Mouse (Mus musculus) urinary bladder, postnatal 10 days (tissue): Measurements from ENCODE around the gene Sstr4.

Experiments
- DNase-seq: peaks from one replicate; pipeline ENCODE4 v3.0.0; 2022; ENCODE audit warnings: low spot score

Sstr4 gene

DNA sequence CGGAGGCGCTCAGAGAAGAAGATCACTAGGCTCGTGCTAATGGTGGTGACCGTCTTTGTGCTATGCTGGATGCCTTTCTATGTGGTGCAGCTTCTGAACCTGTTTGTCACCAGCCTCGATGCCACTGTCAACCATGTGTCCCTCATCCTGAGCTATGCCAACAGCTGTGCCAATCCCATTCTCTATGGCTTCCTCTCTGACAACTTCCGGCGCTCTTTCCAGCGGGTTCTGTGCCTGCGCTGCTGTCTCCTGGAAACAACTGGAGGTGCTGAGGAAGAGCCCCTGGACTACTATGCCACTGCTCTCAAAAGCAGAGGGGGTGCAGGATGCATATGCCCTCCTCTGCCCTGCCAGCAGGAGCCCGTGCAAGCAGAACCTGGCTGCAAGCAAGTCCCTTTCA, 1.1 kb downstream of the Sstr4 start:
- no peak for DNase-seq

DNA sequence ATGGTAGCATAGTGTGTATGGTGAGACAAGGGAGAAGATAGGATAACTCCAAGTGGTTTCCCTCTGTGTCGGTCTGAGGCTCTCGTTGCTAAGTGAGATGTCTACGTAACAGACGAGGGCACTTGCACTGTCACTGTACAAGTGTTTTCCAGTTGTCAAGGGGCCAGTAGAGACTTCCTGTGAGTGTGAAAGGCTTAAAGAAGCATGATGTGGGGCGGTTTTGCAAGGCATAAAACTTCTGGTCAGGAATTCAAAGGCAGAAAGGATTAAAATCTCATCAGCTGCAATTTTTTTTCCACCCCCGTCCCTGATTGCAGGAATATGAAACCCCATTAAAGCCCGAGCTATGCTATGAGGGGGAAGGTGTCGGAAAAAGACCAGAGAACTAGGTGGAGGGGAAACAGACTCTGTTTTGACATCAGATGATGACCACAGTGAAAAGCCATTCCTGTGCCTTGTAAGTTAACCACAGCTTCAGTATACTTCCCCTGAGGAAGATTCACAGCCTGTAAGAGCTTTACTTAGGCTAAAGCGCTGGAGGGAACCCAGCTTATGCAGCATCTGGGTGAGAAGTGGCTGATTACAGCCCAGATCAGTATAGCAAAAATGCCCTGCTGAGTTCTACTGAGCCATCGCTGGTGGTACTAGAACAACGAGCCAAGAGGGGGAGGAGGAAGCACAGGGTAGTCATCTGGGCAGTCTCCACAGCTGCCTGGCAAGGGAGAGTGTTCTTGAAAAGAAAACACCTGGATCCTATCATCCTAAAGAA, 2.1 kb downstream of the Sstr4 start:
- DNase-seq = no peak

DNA sequence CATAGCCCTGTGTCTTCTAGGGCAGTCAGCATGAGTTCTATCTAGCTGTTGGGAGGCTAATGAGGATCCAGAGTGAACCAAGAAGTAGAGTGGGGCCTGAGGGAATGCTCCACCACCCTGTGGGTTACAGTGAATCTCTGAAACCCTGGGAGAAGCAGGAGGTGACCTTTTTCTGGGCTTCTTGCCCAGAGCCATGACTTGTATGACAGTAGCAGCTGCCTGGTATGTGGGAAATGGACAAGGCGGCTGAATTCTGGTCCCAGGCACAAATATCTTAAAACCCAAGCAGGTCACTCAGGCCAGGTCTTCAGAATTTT, 2.6 kb downstream of the Sstr4 start:
- no peak for DNase-seq

GRCm38 (mm10) chr2:148398901-148399685, 3.9 kb downstream of the Sstr4 start:
- DNase-seq = no peak

DNA sequence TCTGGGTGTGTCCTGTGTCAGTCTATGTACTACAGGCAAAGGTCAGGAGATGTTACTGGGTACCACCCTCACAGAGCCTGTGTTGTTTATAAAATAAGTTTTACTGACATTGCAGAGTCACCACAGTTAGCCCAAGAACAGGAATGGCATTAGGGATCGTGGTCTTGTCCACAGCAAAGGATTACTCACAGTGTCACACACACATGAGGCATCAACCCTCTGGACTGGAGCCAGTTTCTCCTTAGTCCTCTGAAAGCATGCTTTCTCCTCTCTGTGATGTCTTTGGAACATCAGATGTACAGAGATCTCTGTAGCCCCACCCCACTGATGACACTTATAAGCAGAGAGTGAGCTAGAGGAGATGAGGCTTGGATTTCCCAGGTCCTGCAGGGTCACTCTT, 7.1 kb downstream of the Sstr4 start:
- DNase-seq = no peak

GRCm38 (mm10) chr2:148404906-148405305, 9.8 kb downstream of the Sstr4 start:
- DNase-seq = no peak

DNA sequence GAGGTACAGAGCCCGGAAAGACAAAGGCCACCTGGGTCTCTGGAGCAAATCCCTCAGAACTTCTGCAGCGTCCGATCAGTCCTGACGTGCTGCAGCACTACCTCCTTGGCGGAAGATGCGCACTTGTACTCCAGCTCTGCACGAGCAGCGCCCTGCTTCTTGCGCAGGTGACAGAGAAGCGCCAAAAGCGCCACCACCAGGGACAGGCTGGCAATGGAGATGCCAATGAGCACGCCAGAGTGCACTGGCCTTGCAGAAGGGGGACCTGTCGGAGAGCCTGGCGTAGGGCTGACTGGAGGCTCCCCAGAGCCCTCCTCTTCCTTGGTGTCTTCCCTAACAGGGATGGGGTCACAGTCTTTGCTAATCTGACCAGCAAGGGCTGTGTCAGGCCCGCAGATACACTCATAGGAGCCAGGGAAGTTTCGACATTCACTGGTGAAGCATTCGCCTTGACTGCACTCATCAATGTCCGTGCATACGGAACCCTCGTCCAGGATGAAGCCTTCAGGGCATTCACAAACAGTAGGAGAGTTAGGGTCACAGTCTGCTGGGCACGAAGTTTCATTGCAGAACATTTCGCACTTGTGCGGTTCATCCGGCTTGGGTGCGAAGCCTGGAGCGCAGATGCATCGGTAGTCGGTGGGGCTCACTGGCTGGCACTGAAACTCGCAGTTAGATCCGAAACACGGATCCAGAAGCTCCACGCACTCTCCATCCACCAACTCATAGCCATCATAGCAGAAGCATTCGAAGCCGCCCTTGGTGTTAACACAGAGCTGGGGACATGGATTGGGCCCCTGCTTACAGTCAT, 11.2 kb downstream of the Sstr4 start:
- DNase-seq = no peak

GRCm38 (mm10) chr2:148406971-148407869, 12.1 kb downstream of the Sstr4 start:
- DNase-seq = no peak

DNA sequence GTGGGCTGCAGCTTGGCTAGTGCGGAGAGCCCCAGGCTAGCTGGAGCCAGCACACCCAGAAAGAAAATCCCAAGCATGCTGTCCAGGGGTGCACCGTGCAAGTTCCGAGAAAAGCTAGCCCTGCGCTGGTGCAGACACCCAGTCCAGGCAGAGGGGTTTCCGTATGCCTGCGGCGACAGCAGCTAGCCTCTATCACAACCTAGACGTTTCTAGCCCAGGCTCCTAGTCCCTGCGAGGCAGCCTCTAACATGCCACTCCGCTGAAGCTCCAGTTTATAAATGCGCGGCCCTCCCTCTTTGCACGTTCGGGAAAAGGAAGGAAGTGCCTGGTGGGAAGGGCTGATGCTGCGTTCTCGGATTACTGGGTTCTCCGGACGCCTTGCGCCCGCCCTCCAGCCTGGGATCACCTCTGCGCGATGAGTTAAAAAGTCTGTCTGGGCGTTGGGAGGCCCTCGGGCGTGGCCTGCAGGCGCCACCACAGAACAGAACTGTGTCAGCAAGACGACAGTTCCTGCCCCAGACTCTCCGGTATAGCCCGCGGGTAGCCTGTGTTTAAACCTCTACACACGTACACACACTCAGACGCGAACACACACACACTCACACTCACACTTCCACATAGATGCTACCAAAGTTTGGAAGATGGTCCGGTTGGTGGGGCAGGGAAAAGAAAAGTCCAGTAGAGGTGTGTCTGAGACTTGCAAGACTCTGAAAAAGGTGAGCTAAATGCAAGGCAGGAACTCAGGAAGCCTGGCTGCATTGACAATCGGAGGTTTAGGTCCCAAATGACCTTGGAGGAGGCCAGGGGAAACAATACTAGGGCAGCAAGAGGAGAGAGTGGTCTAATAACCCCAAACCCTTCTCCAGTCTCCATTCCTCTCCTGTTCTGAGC, 13.0 kb downstream of the Sstr4 start, which contains the start of gene Thbd:
TSS of gene Thbd (minus strand) at position 319 of the 891 bp plus-strand sequence.
- DNase-seq = peak; percentile 18

DNA sequence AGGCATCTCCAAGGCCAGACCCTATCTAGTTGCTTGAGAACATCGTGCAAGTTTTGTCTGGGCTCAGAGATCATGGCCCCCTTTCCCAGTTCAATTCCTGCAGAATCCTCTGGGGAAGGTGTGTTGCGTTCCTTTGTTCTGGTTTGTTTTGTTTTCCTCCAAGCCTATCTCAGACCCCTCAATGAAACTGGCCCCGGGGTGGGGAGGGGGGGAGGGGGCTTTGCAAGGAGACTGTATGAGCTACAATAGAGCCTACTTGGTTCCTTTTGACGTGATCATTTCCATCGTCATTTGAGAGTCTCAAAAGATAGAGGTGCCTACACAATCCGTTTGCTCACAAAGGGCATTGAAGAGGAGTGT, 13.6 kb downstream of the Sstr4 start:
- no peak for DNase-seq

- peak; percentile 37 for DNase-seq
Observed at GRCm38 (mm10) chr2:148409141-148409540, 14.0 kb downstream of the Sstr4 start.

GRCm38 (mm10) chr2:148409821-148410220, 14.7 kb downstream of the Sstr4 start:
- DNase-seq = no peak

DNA sequence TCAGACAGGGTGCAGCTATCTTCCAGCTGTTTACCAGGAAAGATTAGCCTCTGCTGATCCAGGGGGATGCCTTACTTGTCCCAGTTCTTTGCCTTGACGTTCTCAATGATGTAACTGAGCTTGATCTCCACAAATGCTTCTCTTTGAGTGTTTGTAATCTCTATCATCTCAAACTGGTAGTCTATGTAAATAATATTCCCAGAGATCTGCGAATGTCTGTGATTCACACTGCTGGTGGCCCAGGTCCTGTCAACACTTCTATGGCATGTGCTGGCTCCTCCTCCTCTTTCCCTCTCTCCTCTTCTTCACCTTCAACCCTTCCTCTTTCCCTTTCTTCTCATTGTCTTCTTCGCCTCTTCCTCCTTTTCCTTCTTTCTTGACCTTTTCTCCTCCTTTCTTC, 24.0 kb downstream of the Sstr4 start:
- no peak for DNase-seq

GRCm38 (mm10) chr2:148419776-148420175, 24.6 kb downstream of the Sstr4 start:
- DNase-seq = no peak

GRCm38 (mm10) chr2:148421112-148421511, 26.0 kb downstream of the Sstr4 start:
- DNase-seq = no peak

- DNase-seq = no peak
Observed at GRCm38 (mm10) chr2:148421706-148422105, 26.6 kb downstream of the Sstr4 start.

- DNase-seq = no peak
Observed at GRCm38 (mm10) chr2:148425709-148426382, 30.7 kb downstream of the Sstr4 start.

- DNase-seq = no peak
Observed at GRCm38 (mm10) chr2:148427553-148427952, 32.4 kb downstream of the Sstr4 start.

DNA sequence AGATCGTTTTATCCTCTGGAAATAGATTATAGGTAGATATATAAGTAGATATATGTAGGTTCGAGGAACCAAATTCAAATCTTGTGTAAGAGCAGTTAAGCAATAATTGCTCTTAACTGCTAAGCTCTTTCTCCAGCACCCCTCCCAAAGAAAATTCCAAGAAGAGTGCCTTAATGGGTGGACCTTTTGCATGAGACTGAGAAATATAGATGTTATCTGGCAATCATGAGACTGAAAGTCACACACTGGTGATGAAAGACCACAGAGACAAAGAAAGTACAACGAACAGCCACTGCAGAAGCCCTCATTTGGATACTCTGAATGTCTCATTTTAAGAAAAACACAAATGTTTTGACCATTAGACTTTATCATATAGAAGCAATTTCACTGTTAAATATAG, 33.4 kb downstream of the Sstr4 start:
- no peak for DNase-seq

GRCm38 (mm10) chr2:148429001-148429505, 33.9 kb downstream of the Sstr4 start:
- no peak for DNase-seq
